Mouse (Mus musculus) kidney, adult 2 months (tissue): ENCODE measurements around the gene Rab3gap1.

Experiments used
- CTCF ChIP-seq: fragments of 200-500 bp; conservative IDR thresholded peaks from 2 replicates; pipeline ENCODE4 v1.5.1; 2011; ENCODE audit warnings: low read depth, mild to moderate bottlenecking, control low read depth, low read length, moderate library complexity, mixed read lengths; ENCODE audit not compliant: insufficient read depth, insufficient read length
- POLR2A ChIP-seq: fragments of 200-500 bp; IDR thresholded peaks from one replicate; pipeline ENCODE4 v1.6.1; 2011; ENCODE audit warnings: low read depth, low read length, control low read depth

DNA sequence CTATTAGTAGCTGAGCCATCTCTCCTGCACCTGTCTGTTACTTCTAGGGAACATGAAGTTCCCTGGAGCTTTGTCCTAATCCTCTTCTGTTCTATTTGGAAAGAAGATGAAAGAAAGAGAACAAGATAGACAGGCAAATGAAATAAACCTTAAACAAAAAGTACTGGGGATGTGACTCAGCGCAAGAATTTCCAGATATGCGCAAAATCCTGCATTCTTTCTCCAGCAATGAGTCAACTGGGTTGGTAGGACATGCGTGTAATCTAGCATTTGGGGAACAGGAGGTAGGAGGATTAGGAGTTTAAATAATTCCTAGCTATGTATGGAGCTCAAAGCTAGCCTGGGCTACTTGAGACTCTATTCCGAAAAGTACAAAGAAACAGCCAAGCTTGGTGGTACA lies 8.1 kb upstream of the Rab3gap1 start:
- TF ChIP-seq CTCF (no peak), POLR2A (no peak)
